Mouse (Mus musculus): ENCODE data around the gene Bnc2. TPM values are rescaled to one million over a fixed set of nuclear protein-coding genes. Genes with fewer than 3 reads are reported as not detected.

The Bnc2 gene
- 0.39 and 0.88 TPM in 2 replicates for polyA plus RNA-seq (2012; rRNA removed)

GRCm38 (mm10) chr4:84675171-84675973 lies at the start of gene Bnc2:
TSS of gene Bnc2 (minus strand) at chr4:84675275.
- WGBS, result 2% methylated on average over 48 of the region's 80 CpGs
- TF ChIP-seq POLR2A (IDR thresholded peaks at IDR 0.05; ENCODE audit: low read depth, low read length) (no peak), CTCF (IDR thresholded peaks at IDR 0.05; ENCODE audit: extremely low read depth, insufficient read depth, insufficient read length, insufficient replicate concordance) (no peak)
- no peaks in the 10 kb centered on the region for H3K4me1 ChIP-seq (ENCODE audit: control insufficient read depth, insufficient read depth, insufficient read length)
- peaks cover 13% of the 10 kb centered on the region for H3K27me3 ChIP-seq (ENCODE audit: control insufficient read depth, insufficient read depth, low read length)
- no peaks in the 10 kb centered on the region for H3K36me3 ChIP-seq (ENCODE audit: control insufficient read depth, insufficient read depth, low read length)
- no peak for DNase-seq (ENCODE audit: low read depth in 1 of 2, low spot score in 2 of 2)
- H3K27ac ChIP-seq (ENCODE audit: insufficient read depth, low read length), result no peak within 1 kb of the TSS
- H3K4me3 ChIP-seq (ENCODE audit: extremely low read depth, insufficient read depth, insufficient read length), result peak within 1 kb of the TSS; percentile 33; the same call in 1 of the 2 replicates

- no peak overlapping the region for H3K27ac ChIP-seq (ENCODE audit: insufficient read depth, low read length)
- WGBS, result 79% methylated on average over 5 of the region's 5 CpGs
- H3K4me3 ChIP-seq (ENCODE audit: extremely low read depth, insufficient read depth, insufficient read length), result no peak overlapping the region
- TF ChIP-seq CTCF (IDR thresholded peaks at IDR 0.05; ENCODE audit: extremely low read depth, insufficient read depth, insufficient read length, insufficient replicate concordance) (no peak), POLR2A (IDR thresholded peaks at IDR 0.05; ENCODE audit: low read depth, low read length) (no peak)
- no peaks in the 10 kb centered on the region for H3K27me3 ChIP-seq (ENCODE audit: control insufficient read depth, insufficient read depth, low read length)
- DNase-seq (ENCODE audit: low read depth in 1 of 2, low spot score in 2 of 2), result no peak
- no peaks in the 10 kb centered on the region for H3K36me3 ChIP-seq (ENCODE audit: control insufficient read depth, insufficient read depth, low read length)
- no peaks in the 10 kb centered on the region for H3K4me1 ChIP-seq (ENCODE audit: control insufficient read depth, insufficient read depth, insufficient read length)
Observed at GRCm38 (mm10) chr4:84707961-84708360, 32.9 kb upstream of the Bnc2 start.

GRCm38 (mm10) chr4:84685521-84686366 lies 10.7 kb upstream of the Bnc2 start:
- TF ChIP-seq CTCF (IDR thresholded peaks at IDR 0.05; ENCODE audit: extremely low read depth, insufficient read depth, insufficient read length, insufficient replicate concordance), result no peak
- no peak for TF ChIP-seq POLR2A (IDR thresholded peaks at IDR 0.05; ENCODE audit: low read depth, low read length)
- H3K27me3 ChIP-seq (ENCODE audit: control insufficient read depth, insufficient read depth, low read length), result no peaks in the 10 kb centered on the region
- H3K36me3 ChIP-seq (ENCODE audit: control insufficient read depth, insufficient read depth, low read length), result no peaks in the 10 kb centered on the region
- no peaks in the 10 kb centered on the region for H3K4me1 ChIP-seq (ENCODE audit: control insufficient read depth, insufficient read depth, insufficient read length)
- no peak overlapping the region for H3K27ac ChIP-seq (ENCODE audit: insufficient read depth, low read length)
- 13% methylated on average over 10 of the region's 10 CpGs for WGBS
- no peak for DNase-seq (ENCODE audit: low read depth in 1 of 2, low spot score in 2 of 2)
- H3K4me3 ChIP-seq (ENCODE audit: extremely low read depth, insufficient read depth, insufficient read length), result no peak overlapping the region

GRCm38 (mm10) chr4:84685009-84685408 lies 9.9 kb upstream of the Bnc2 start:
- no peak for DNase-seq (ENCODE audit: low read depth in 1 of 2, low spot score in 2 of 2)
- no peak for TF ChIP-seq POLR2A (IDR thresholded peaks at IDR 0.05; ENCODE audit: low read depth, low read length)
- no peak for TF ChIP-seq CTCF (IDR thresholded peaks at IDR 0.05; ENCODE audit: extremely low read depth, insufficient read depth, insufficient read length, insufficient replicate concordance)
- WGBS, result 65% methylated on average over 4 of the region's 4 CpGs
- no peaks in the 10 kb centered on the region for H3K4me1 ChIP-seq (ENCODE audit: control insufficient read depth, insufficient read depth, insufficient read length)
- no peak overlapping the region for H3K4me3 ChIP-seq (ENCODE audit: extremely low read depth, insufficient read depth, insufficient read length)
- no peaks in the 10 kb centered on the region for H3K27me3 ChIP-seq (ENCODE audit: control insufficient read depth, insufficient read depth, low read length)
- H3K27ac ChIP-seq (ENCODE audit: insufficient read depth, low read length), result no peak overlapping the region
- H3K36me3 ChIP-seq (ENCODE audit: control insufficient read depth, insufficient read depth, low read length), result no peaks in the 10 kb centered on the region

GRCm38 (mm10) chr4:84675974-84676315 lies 870 bp upstream of the Bnc2 start:
- no peak for DNase-seq (ENCODE audit: low read depth in 1 of 2, low spot score in 2 of 2)
- TF ChIP-seq CTCF (IDR thresholded peaks at IDR 0.05; ENCODE audit: extremely low read depth, insufficient read depth, insufficient read length, insufficient replicate concordance) (no peak), POLR2A (IDR thresholded peaks at IDR 0.05; ENCODE audit: low read depth, low read length) (no peak)
- H3K4me3 ChIP-seq (ENCODE audit: extremely low read depth, insufficient read depth, insufficient read length), result no peak overlapping the region; the same call in 1 of the 2 replicates
- no peak overlapping the region for H3K27ac ChIP-seq (ENCODE audit: insufficient read depth, low read length)
- H3K4me1 ChIP-seq (ENCODE audit: control insufficient read depth, insufficient read depth, insufficient read length), result no peaks in the 10 kb centered on the region
- H3K36me3 ChIP-seq (ENCODE audit: control insufficient read depth, insufficient read depth, low read length), result no peaks in the 10 kb centered on the region
- H3K27me3 ChIP-seq (ENCODE audit: control insufficient read depth, insufficient read depth, low read length), result peaks cover 13% of the 10 kb centered on the region
- 2% methylated on average over 19 of the region's 19 CpGs for WGBS

- no peak for DNase-seq (ENCODE audit: low read depth in 1 of 2, low spot score in 2 of 2)
- H3K4me1 ChIP-seq (ENCODE audit: control insufficient read depth, insufficient read depth, insufficient read length), result no peaks in the 10 kb centered on the region
- peak overlapping the region; percentile 33; the same call in 1 of the 2 replicates for H3K4me3 ChIP-seq (ENCODE audit: extremely low read depth, insufficient read depth, insufficient read length)
- H3K27ac ChIP-seq (ENCODE audit: insufficient read depth, low read length), result no peak overlapping the region
- peaks cover 13% of the 10 kb centered on the region for H3K27me3 ChIP-seq (ENCODE audit: control insufficient read depth, insufficient read depth, low read length)
- WGBS, result 2% methylated on average over 96 of the region's 104 CpGs
- TF ChIP-seq CTCF (IDR thresholded peaks at IDR 0.05; ENCODE audit: extremely low read depth, insufficient read depth, insufficient read length, insufficient replicate concordance), result no peak
- TF ChIP-seq POLR2A (IDR thresholded peaks at IDR 0.05; ENCODE audit: low read depth, low read length), result no peak
- no peaks in the 10 kb centered on the region for H3K36me3 ChIP-seq (ENCODE audit: control insufficient read depth, insufficient read depth, low read length)
Observed at GRCm38 (mm10) chr4:84674318-84675170, 531 bp downstream of the Bnc2 start.
